Mouse (Mus musculus) MEL (cell line): ENCODE results near the gene Lacc1. TPM values are rescaled to one million over a fixed set of nuclear protein-coding genes. Genes with fewer than 3 reads are reported as not detected.
"Not testable (repeated sequence)": the region's sequence is repeated elsewhere in the genome, so short reads cannot be mapped to it uniquely, and the experiment has no call there.

Source experiments
- DNase-seq: peaks from one replicate; pipeline ENCODE4 v3.0.0; 2011; ENCODE audit warnings: low read depth, low spot score
- H3K27ac ChIP-seq: 2 replicates; pipeline ENCODE4 v1.5.1; 2012; ENCODE audit warnings: low read depth, mild to moderate bottlenecking, control low read depth, low read length, moderate library complexity; ENCODE audit not compliant: control insufficient read depth
- H3K27me3 ChIP-seq, 2 experiments: fragments of 150-350 bp in 1 of 2; sonication (generic) in 1 of 2; 2 replicates each; pipeline ENCODE4 v1.6.1; 2012; ENCODE audit warnings: low read length in 2 of 2, mild to moderate bottlenecking in 2 of 2, improper control_type of control experiment in 1 of 2, moderate library complexity in 1 of 2; ENCODE audit not compliant: insufficient read depth in 2 of 2, control insufficient read depth in 1 of 2
- H3K36me3 ChIP-seq, 2 experiments: 2 replicates each; pipeline ENCODE4 v1.6.1; 2012 to 2014; ENCODE audit warnings: low read length in 2 of 2, improper control_type of control experiment in 1 of 2, inconsistent platforms in 1 of 2, mild to moderate bottlenecking in 1 of 2; ENCODE audit not compliant: insufficient read depth in 2 of 2, control insufficient read depth in 1 of 2
- H3K4me1 ChIP-seq, 2 experiments: fragments of 150-350 bp in 1 of 2; sonication (generic) in 1 of 2; 2 replicates each; pipeline ENCODE4 v1.6.1; 2012; ENCODE audit warnings: low read length in 2 of 2, improper control_type of control experiment in 1 of 2, mild to moderate bottlenecking in 1 of 2; ENCODE audit not compliant: insufficient read depth in 2 of 2, control insufficient read depth in 1 of 2
- H3K4me3 ChIP-seq, 2 experiments: fragments of 150-350 bp in 1 of 2; sonication (generic) in 1 of 2; 2 replicates each; pipeline ENCODE4 v1.5.1; 2012; ENCODE audit warnings: low read depth in 2 of 2, low read length in 2 of 2, mild to moderate bottlenecking in 2 of 2, moderate library complexity in 2 of 2, control low read depth in 1 of 2, improper control_type of control experiment in 1 of 2; ENCODE audit not compliant: control insufficient read depth in 1 of 2, insufficient read depth in 1 of 2
- H3K79me2 ChIP-seq: 2 replicates; pipeline ENCODE4 v1.6.1; 2012; ENCODE audit warnings: mild to moderate bottlenecking, low read length, moderate library complexity; ENCODE audit not compliant: control insufficient read depth, poor library complexity, insufficient read depth
- H3K9ac ChIP-seq: 2 replicates; pipeline ENCODE4 v1.6.1; 2012; ENCODE audit warnings: low read depth, mild to moderate bottlenecking, control low read depth, low read length, moderate library complexity; ENCODE audit not compliant: control insufficient read depth, poor library complexity, severe bottlenecking
- H3K9me3 ChIP-seq: fragments of 150-350 bp; sonication (generic); replicated peaks from 2 replicates; pipeline ENCODE4 v1.6.1; 2012; ENCODE audit warnings: mild to moderate bottlenecking, low read length, improper control_type of control experiment, moderate library complexity; ENCODE audit not compliant: insufficient read depth
- CTCF ChIP-seq, 3 experiments: IDR thresholded peaks in 2 of 3; conservative IDR thresholded peaks in 1 of 3; 2 replicates each; pipeline ENCODE4 v1.5.1; 2011 to 2012; ENCODE audit warnings: low read length in 3 of 3, low read depth in 2 of 3, mild to moderate bottlenecking in 2 of 3, improper control_type of control experiment in 1 of 3, inconsistent platforms in 1 of 3, mixed read lengths in 1 of 3, moderate library complexity in 1 of 3; ENCODE audit not compliant: control insufficient read depth in 1 of 3, insufficient read depth in 1 of 3, poor library complexity in 1 of 3, severe bottlenecking in 1 of 3
- ELF1 ChIP-seq: IDR thresholded peaks from 2 replicates; pipeline ENCODE4 v1.6.1; 2014; ENCODE audit warnings: low read depth, mild to moderate bottlenecking, inconsistent platforms, low read length, improper control_type of control experiment, moderate library complexity
- GATA1 ChIP-seq: IDR thresholded peaks from 2 replicates; pipeline ENCODE4 v1.6.1; 2011; ENCODE audit warnings: low read depth, low read length, improper control_type of control experiment
- MAFK ChIP-seq: IDR thresholded peaks from 2 replicates; pipeline ENCODE4 v1.6.1; 2011; ENCODE audit warnings: low read depth, mild to moderate bottlenecking, low read length, improper control_type of control experiment, borderline replicate concordance
- MAZ ChIP-seq: IDR thresholded peaks from 2 replicates; pipeline ENCODE4 v1.6.1; 2012; ENCODE audit warnings: low read depth, mild to moderate bottlenecking, inconsistent platforms, low read length, improper control_type of control experiment
- MEF2A ChIP-seq: IDR thresholded peaks from 2 replicates; pipeline ENCODE4 v1.6.1; 2014; ENCODE audit warnings: low read depth, mild to moderate bottlenecking, inconsistent platforms, low read length, improper control_type of control experiment; ENCODE audit not compliant: poor library complexity, insufficient replicate concordance, severe bottlenecking; ENCODE audit errors: extremely low read depth
- MXI1 ChIP-seq: IDR thresholded peaks from 2 replicates; pipeline ENCODE4 v1.6.1; 2011; ENCODE audit warnings: mild to moderate bottlenecking, low read depth, low read length, improper control_type of control experiment
- MYC ChIP-seq: IDR thresholded peaks from 2 replicates; pipeline ENCODE4 v1.6.1; 2011; ENCODE audit warnings: low read depth, mild to moderate bottlenecking, low read length, improper control_type of control experiment, moderate library complexity
- NELFE ChIP-seq: IDR thresholded peaks from 2 replicates; pipeline ENCODE4 v1.6.1; 2011; ENCODE audit warnings: low read depth, low read length, improper control_type of control experiment
- POLR2AphosphoS5 ChIP-seq: IDR thresholded peaks from 2 replicates; pipeline ENCODE4 v1.6.1; 2012; ENCODE audit warnings: low read depth, borderline replicate concordance, mild to moderate bottlenecking, inconsistent platforms, low read length, moderate library complexity, mixed read lengths
- RAD21 ChIP-seq: IDR thresholded peaks from 2 replicates; pipeline ENCODE4 v1.6.1; 2011; ENCODE audit warnings: mild to moderate bottlenecking, low read depth, low read length, improper control_type of control experiment
- SMC3 ChIP-seq: IDR thresholded peaks from 2 replicates; pipeline ENCODE4 v1.6.1; 2011; ENCODE audit warnings: low read depth, low read length, improper control_type of control experiment
- UBTF ChIP-seq: IDR thresholded peaks from 2 replicates; pipeline ENCODE4 v1.6.1; 2012; ENCODE audit warnings: low read depth, mild to moderate bottlenecking, inconsistent platforms, low read length, improper control_type of control experiment, moderate library complexity, borderline replicate concordance; ENCODE audit not compliant: insufficient read depth
- ZC3H11A ChIP-seq: IDR thresholded peaks from 2 replicates; pipeline ENCODE4 v1.6.1; 2012; ENCODE audit warnings: low read depth, mild to moderate bottlenecking, inconsistent platforms, low read length, improper control_type of control experiment
- ZKSCAN1 ChIP-seq: IDR thresholded peaks from 2 replicates; pipeline ENCODE4 v1.6.1; 2012; ENCODE audit warnings: low read depth, mild to moderate bottlenecking, inconsistent platforms, low read length, improper control_type of control experiment, moderate library complexity
- polyA plus RNA-seq, 2 experiments: library from polyadenylated mRNA; stranded (reverse) in 1 of 2; unstranded in 1 of 2; fragments of >175 nt in 1 of 2; fragments of >200 nt in 1 of 2; gene quantifications; 2 replicates each; pipeline versions ENCODE4 v1.2.1 to v1.2.4; 2012; ENCODE audit warnings: low replicate concordance in 2 of 2, low read depth in 1 of 2; ENCODE audit not compliant: insufficient read length in 2 of 2, insufficient read depth in 1 of 2, missing spikeins in 1 of 2
- total RNA-seq: library from RNA; depleted of rRNA; stranded (reverse); fragments of 300-350 nt; gene quantifications from 2 replicates; pipeline ENCODE4 v1.2.3, GENCODE M21; 2012

The Lacc1 gene
- total and polyA plus RNA-seq, 3 experiments: not detected

DNA sequence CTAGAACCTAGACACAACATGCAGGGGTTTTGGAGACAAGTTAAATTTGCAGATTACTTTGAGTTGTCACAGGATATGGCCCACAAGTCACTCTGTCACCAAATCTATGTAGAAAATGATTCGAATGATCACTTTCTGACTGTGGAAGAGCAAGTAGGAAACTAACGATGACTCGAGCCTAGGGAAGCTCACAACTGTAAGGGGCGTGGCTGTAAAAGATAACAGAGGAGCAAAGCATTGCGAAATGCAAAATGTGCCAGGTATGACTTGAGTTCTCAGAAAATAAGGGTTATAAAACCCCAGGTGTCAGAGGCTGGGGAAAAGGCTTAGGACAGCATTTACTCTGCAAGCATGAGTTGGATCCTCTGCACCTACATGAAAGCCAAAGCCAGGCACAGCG, 19.5 kb downstream of the Lacc1 start:
- H3K27me3 ChIP-seq: no peaks in the 10 kb centered on the region; a peak in 1 of 4 replicates
- H3K9me3 ChIP-seq: no peaks in the 10 kb centered on the region
- no peak for DNase-seq
- no peak overlapping the region for H3K4me3 ChIP-seq
- H3K36me3 ChIP-seq: no peaks in the 10 kb centered on the region
- no peak overlapping the region for H3K9ac ChIP-seq
- no peak for TF ChIP-seq MAFK
- TF ChIP-seq ZKSCAN1: no peak
- no peak for TF ChIP-seq UBTF
- no peak for TF ChIP-seq MYC
- TF ChIP-seq MXI1: no peak
- TF ChIP-seq MEF2A: no peak
- no peak for TF ChIP-seq GATA1
- TF ChIP-seq ZC3H11A: no peak
- no peak for TF ChIP-seq MAZ
- no peak for TF ChIP-seq POLR2AphosphoS5
- H3K4me1 ChIP-seq: no peaks in the 10 kb centered on the region
- H3K79me2 ChIP-seq: no peaks in the 10 kb centered on the region
- H3K27ac ChIP-seq: no peak overlapping the region

DNA sequence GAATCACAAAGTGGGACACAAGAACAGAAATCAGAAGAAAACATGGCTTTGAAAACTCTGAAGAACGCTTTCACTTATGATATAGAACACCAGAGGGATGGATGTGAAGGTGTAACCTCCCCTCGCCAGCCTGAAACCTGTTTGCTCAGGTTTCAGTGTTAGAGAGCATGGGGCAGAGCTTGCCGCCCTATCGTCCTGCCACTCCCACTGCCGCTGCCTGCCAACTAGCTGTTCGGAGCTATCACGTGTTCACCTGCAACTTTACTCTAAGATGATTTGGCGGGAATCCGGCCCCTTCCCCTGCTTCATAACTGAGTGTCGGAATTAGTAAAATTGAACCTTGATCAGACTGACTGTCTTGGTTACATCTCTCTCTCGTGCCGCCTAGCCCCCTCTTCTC, 19.9 kb downstream of the Lacc1 start:
- DNase-seq, H3K79me2 ChIP-seq, H3K9me3 ChIP-seq, H3K4me3 ChIP-seq, H3K27ac ChIP-seq, H3K36me3 ChIP-seq, H3K27me3 ChIP-seq, H3K4me1 ChIP-seq, H3K9ac ChIP-seq: not testable (repeated sequence)

DNA sequence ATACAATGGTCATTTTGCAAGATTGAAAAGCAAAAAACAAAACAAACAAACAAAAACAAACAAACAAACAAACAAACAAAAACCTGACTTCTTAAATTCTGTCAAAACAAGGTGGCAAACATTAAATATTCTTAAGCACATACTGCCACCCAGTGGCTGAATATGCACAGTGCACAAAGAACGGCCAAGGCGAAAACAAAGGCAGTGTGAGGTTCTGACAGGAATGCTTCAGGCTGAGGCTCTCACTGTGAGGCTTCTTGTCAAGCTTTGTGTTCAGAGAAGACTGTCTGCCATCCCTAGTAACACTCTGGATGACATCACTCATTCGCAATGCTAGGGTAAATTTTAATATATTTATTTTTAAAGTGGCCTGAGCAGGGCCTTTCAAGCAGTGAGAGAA, 24.9 kb downstream of the Lacc1 start:
- H3K9ac ChIP-seq: no peak overlapping the region
- no peaks in the 10 kb centered on the region for H3K79me2 ChIP-seq
- H3K4me1 ChIP-seq: no peaks in the 10 kb centered on the region
- no peaks in the 10 kb centered on the region for H3K9me3 ChIP-seq
- H3K27ac ChIP-seq: no peak overlapping the region
- peak; percentile 55 for DNase-seq
- TF ChIP-seq CTCF (IDR thresholded peaks at IDR 0.05 in 2 of 3, conservative IDR thresholded peaks at IDR 0.05 in 1 of 3; ENCODE audit: control insufficient read depth in 1 of 3, insufficient read depth in 1 of 3, low read depth in 2 of 3, low read length in 3 of 3, poor library complexity in 1 of 3, severe bottlenecking in 1 of 3) (peak; percentile 65 to 88 (median 67)), MAFK (no peak), ELF1 (no peak), NELFE (no peak), SMC3 (peak; percentile 86), ZC3H11A (peak; percentile 81), GATA1 (no peak), RAD21 (peak; percentile 91)
- H3K36me3 ChIP-seq: no peaks in the 10 kb centered on the region
- H3K27me3 ChIP-seq: no peaks in the 10 kb centered on the region; a peak in 2 of 4 replicates
- H3K4me3 ChIP-seq: no peak overlapping the region
